8 mouse cellular contexts compared by ENCODE assay signal in genomic region chr4:135353066-135353793, GRCm38 (mm10). TPM values are rescaled to one million over a fixed set of nuclear protein-coding genes. Genes with fewer than 3 reads are reported as not detected.
DNase-seq lines count a peak whose midpoint lies in the region; ATAC-seq lines count a peak whose summit lies in the region.

Gene Srrm1 (minus strand): TSS chr4:135353321.

- peak; percentile 99 for DNase-seq in adrenal gland, adult 18-20 months (ENCODE audit: low spot score in 2 of 2)
- peak; percentile 99 for DNase-seq in embryo, embryonic 11 days
- DNase-seq in gastrocnemius, postnatal 25 days = peak; percentile 99
- DNase-seq in intestine, embryonic 14.5 days (ENCODE audit: low spot score) = peak; percentile 95
- DNase-seq in left cerebral cortex, postnatal 14 days (ENCODE audit: low spot score in 2 of 2) = peak; percentile 99
- DNase-seq in mesoderm, embryonic 11.5 days (ENCODE audit: low read depth, low spot score) = peak; percentile 99
- peak; percentile 96 for DNase-seq in right cerebral cortex, postnatal 36 days (ENCODE audit: low spot score in 2 of 2)
- peak; percentile 98 for DNase-seq in yolk sac, embryonic 10.5 days (ENCODE audit: low spot score)

- peak within 1 kb of the TSS; percentile 94 for H3K27ac ChIP-seq in intestine, embryonic 14.5 days (ENCODE audit: low read depth)

- no peaks in the 10 kb centered on the region for H3K9me3 ChIP-seq in intestine, embryonic 14.5 days (ENCODE audit: control insufficient read depth, low read length)

- no peaks in the 10 kb centered on the region for H3K27me3 ChIP-seq in intestine, embryonic 14.5 days (replicated peaks; ENCODE audit: control insufficient read depth, insufficient read depth, low read length)

- intact Hi-C loops in left cerebral cortex, postnatal 14 days (cut with DNase I) = loop anchor here (10.0 kb wide), 1 partner anchor 142 kb away; the partner anchor contains the start of genes Nipal3 and Stpg1

- peak within 1 kb of the TSS; percentile 97 for H3K9ac ChIP-seq in intestine, embryonic 14.5 days (ENCODE audit: low read length)

- peak; percentile 89 for ATAC-seq in intestine, embryonic 14.5 days (replicated peaks; ENCODE audit: low FRiP score, low TSS enrichment, low read depth)

- H3K4me1 ChIP-seq in intestine, embryonic 14.5 days (replicated peaks; ENCODE audit: control insufficient read depth, insufficient read depth, low read length) = peaks cover 17% of the 10 kb centered on the region

- H3K4me2 ChIP-seq in intestine, embryonic 14.5 days (ENCODE audit: low read length) = peak within 1 kb of the TSS; percentile 95

- H3K4me3 ChIP-seq in intestine, embryonic 14.5 days (ENCODE audit: low read depth, low read length) = peak within 1 kb of the TSS; percentile 77

- under 1% methylated on average over 69 of the region's 69 CpGs for WGBS in intestine, embryonic 14.5 days

- peaks cover 15% of the 10 kb centered on the region for H3K36me3 ChIP-seq in intestine, embryonic 14.5 days (ENCODE audit: control insufficient read depth, insufficient read depth, low read length)

RNA-seq across cellular contexts. Expression of gene Srrm1, which starts in this region (rescaled TPM):
- 100 to 1,000 TPM in 1 of 2 experiments, 10 to 100 TPM in 1; 99.3 to 114 TPM for total RNA-seq in adrenal gland, adult 18-20 months (2021)
- total RNA-seq in gastrocnemius, postnatal 25 days (2021) = 10 to 100 TPM; 52.9 to 58.1 TPM
- polyA plus RNA-seq in intestine, embryonic 14.5 days (2014; fragmentation: Nextera tagmentation; extraction: Ambion mirVana) = 201 and 215 TPM in 2 replicates
- total RNA-seq in left cerebral cortex, postnatal 14 days (2021) = 100 to 1,000 TPM; 112 to 137 TPM

Comparison
In these comparisons a context has a peak if more than half of its experiments do, and no peak if none do; other contexts are left out.
1. Peak in every context shown above with its lines: DNase-seq, ATAC-seq, H3K4me3 ChIP-seq and H3K27ac ChIP-seq.